Mouse (Mus musculus) thymus, postnatal 4 days (tissue): Measurements from ENCODE around the gene Gm5089.
A peak's percentile ranks its signal among the peaks of the same experiment; 100 is the strongest.

Source experiments
- DNase-seq: peaks from one replicate; pipeline ENCODE4 v3.0.0; 2021

Gene Gm5089

DNA sequence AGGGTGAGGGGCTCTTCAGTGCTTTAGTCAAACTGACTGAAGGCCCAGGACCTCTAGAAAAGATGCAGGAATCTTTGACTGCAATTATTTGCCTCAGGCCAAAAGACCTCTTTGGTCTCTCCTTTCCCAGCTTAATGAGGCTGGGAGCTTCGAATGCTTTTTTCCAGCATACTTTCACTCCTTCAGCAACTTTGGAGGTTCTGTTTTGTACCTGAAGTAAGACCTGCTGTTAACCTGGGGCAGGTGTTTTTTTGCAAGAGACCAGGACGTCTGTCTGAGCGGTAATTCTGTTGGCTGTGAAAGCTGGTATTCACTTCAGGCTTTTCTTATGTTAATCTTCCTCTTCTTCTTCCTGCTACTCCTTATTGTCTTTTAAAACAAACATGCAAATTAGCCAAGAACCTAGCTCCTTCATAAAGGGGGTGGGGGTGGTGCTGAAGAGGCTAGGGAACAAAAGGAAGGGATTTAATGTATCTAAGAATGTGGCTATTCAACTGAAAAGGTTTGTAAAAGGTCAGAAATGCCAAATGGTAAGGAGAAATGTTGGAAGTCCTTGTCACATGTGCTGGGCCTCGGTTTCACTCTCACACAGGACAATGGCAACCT is 34.6 kb downstream of the Gm5089 start:
- no peak for DNase-seq

DNA sequence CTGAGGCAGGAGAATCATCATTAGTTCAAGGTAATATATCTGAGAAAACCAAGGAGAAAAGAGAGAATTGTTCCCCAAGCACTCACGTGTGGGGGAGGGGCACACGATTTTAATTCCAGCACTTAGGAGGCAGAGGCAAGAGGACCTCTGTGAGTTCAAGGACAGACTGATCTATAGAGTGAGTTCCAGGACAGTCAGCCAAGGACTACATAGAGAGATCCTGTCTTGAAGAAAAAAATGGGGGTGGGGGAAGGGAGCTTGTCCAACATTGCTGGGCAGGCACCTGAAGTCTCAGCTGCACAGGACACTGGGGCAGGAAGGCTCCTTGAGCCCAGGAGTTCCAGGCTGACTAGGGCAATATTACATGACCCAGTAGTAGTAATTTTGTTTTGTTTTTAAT is 36.1 kb downstream of the Gm5089 start:
- no peak for DNase-seq

DNA sequence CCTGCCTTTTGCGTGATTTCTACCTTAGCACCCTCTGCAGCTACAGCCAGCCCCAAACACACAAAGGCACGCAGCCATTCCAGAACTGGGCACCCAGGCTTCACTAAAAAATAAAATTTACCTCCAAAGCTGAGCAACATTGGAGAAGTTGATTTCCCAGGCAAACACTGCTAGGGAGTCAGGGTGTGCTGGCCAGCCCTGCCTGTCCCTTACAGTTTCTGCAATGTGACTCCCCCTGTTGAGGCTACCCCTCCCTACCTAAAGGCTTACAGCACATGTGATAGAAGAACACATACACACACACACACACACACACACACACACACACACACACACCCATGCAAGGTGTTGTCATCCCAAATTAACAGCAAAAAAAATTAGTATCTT is 37.4 kb downstream of the Gm5089 start:
- DNase-seq = no peak

DNA sequence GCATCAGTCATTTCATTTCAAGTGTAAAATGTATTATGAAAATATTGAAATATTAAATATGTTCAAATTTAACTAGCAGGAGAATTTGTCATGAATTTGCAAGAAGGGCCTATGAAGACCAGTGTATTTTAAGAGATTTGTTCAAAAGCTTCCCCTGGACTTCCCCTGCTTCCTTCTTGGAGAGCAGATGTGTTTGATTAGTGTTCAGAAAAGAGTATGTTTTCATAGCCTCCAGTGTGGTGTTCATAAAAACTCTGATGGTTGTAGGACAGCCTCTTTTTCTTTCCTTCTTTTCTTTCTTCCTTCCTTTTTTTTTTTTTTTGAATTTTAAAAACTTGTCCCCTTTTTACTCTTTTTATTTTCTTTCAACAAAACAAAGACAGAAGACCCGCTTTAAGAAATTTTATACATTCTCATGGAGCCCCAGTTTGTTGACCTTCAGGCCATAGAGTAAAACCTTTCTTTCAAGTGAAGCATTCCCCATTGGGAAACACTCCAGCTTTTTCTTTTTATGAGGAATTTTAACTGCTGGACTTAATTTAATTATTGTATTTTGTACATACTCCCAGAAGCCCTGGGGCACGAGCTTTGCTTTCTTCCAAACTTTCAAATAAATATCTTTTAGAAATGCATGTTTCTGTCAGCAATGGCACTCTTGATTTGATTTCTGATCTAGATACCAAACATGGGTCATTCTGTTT is 37.9 kb downstream of the Gm5089 start:
- DNase-seq = no peak

DNA sequence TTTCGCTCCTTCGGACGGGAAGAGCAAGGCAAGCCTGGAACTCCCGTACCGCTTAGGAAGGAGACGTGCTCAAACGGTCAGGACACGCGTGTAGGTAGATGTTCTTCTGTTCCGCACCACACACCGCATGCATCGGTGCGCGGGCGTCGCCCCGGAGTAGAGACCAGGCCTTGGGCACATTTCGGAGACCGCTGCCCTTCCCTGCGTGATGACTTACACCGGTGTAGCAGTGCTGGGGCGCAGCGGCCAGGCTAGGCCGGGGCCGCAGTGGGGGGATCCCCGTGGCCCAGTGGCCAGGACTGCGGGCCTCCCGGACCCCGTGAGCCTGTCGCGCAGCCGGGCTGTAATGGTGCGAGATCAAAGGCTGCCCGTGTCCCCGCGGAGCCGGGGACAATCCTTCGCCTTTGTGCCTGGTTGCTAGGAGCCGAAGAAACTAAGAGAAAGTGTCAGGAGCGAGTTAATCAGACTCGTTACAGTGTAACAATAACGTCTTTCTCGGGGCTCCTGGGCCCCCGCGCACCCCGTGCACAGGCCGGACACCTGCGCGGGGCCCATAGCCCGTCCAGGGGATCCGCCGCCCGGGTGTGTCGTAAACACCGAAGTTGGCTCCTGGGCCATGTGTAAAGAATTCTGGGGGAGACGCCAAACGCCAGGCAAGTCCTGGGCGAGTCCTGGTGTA is 44.2 kb downstream of the Gm5089 start:
- DNase-seq = peak; percentile 11

DNA sequence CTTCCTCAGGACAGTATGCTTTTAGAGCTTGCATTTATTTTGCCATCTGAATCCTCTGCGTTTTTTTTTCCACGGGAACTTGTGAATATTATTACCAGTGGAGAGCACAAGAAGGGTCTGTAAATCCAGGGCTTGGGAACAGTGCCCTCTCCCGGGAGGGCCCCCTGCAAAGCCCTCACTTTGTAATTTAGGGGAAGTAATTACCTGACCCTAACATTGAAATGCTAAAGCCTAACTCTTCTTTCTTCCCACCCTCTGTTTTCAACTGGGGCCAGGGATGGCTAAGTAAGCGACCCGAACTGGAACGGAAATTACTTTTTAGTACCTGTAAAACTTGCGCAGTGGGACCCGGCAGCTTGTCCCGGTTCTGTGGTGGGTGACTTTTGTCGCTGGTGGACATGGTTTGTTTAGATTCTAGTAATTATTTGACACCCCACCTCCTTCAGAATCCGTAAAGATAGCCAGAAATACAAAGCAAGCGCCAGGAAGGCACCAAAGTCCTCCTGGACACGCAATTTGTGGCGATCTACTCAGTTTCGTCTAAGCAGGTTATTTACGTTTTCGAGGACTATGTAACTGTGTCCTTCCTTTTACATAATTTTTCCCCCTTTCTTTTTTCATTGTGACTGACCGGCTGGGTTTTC is 44.9 kb downstream of the Gm5089 start:
- no peak for DNase-seq

DNA sequence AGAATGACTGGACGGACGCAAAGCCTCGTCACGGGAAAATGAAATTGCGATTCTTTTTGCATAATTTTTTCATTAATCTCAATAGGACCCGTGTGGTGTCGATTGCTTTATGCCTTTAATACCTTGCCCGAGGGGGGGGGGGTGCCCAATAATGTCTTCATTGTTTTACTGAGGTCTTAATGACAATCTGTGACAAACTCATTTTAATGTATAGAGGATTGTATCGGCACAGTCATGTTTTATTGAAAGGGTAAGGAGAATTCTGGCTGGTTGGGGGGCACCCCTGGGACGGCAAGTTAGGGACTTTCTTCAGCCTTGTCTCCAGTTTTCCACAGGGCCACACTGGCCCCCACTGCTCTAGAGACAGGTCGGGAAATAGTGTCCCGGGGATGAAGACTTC is 45.7 kb downstream of the Gm5089 start:
- DNase-seq = no peak

DNA sequence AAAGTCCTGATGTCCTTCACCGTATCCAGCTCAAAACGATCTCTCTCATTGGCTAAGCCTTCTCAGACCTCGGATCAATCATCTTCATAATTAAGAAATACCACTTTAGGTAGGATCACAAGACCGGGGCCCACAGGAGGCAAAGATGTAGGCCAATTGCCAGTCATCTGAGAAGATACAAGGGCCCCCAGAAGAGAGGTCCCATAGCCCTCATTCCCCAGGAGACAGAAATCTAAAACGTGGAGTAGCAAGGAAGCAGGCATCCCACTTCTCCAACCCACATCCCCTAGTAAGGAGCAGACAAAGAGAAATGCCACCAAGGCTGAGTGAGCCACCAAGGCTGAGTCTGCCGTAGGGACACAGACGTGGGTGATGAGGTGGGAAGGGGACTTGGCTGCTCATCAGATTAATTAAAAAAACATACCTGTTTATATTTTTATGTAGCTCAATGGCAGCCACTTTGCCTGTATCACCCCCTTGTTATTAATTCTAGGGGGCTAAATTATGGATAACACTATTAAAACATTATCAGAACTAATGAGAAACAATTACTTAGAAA is 46.2 kb downstream of the Gm5089 start:
- DNase-seq = no peak

DNA sequence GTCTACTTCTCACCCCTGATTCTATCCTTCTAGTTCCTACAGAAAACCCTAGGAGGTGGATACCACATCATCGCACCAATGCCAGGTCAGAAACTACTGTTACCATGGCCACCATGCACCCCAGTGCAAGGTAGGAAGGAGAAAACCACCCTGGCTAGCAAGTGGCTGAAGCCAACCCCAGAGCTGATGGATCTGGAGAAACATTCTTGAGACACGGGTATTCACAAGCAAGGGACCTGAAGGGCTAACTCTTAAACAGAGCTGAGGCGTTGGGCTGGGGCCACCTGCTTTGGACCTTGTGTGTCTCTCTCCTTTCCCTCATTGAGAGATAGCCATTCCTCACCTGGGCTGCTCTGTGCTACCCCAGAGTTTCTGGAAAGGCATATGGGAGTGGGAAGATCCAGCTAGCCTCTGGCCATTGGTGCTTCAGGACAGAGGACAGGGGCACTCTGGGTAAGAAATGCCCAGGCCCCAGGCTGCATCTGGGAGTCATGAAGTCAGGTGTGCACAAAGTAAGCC is 47.4 kb downstream of the Gm5089 start:
- DNase-seq = no peak

DNA sequence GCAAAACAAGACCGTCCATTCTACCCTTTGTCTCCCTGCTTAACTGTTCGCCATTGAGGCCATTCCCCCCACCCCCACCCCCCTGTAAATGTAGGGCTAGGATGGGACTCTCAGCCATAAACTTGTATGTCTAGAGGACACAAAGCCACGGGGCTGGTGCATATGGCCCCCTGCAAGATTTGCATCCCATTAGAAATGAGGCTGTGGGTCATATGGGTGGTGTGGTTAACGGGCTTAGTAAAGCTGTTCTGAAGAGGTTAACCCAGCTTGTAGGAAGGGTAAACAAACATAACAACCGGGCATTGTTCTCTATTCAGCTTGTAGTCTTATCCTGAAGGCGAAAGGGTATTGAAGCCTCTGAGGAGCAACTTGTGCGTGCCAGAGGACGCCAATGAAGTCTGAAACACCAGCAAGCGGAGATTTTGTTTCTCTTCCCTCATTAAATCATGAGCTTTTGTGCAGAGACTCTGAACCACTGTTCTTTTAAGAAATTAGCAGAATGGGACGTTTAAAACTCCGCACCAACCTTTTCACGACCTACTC is 48.1 kb downstream of the Gm5089 start:
- DNase-seq = no peak

DNA sequence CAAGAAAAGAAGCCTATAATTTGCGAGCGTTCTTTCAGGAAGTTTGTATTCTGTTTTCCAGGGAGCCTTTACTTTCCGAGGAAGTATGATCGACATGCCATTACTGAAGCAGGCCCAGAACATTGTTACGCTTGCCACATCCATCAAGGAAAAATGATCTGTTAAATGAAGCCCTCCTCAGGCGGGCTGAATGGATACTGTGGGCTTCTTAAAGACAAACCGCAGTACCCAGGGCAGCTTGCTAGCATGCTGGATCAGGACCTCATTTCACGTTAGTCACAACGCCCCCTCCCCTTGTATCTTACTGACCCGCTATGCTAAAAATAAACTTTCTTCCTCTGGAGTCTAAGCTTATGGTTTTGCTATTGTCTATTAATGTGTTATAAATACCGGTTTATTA is 49.0 kb downstream of the Gm5089 start:
- DNase-seq = no peak

DNA sequence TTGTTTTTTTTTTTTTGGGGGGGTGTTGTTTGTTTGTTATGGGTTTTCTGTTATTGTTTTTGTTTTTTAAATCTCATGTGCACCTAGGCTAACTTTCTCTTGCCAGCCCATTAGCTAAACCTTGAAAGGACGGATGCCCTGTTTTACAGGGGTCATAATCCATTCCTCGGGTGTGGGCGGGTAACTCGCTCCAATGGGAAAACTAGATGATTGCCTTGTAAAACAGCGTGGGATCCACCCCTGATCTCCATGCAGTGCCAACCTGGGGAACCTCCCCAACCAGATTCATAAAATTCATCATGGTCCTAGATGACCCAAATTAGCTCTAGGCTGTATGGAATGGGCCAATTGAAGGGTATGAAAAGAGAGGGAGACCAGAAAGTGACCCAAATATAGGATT is 51.0 kb downstream of the Gm5089 start:
- no peak for DNase-seq

DNA sequence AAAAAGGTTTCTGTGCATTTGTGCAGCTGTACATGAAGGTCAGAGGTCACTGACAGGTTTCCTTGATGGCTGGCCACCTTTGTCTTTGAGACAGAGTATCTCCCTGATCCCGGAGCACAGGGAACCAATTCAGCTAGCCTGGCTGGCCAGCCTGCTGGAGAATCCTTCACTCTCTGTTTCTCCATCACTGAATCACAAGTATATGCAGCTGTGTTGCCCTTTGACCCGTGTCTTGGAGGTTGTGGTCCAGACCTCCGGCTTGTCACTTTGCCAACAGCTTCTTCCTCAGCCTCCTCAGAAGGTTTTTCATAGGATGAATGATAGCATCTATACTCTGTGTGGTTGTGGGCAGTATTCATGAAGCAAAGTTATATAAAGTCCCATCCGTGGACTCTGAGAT is 52.2 kb downstream of the Gm5089 start:
- no peak for DNase-seq

DNA sequence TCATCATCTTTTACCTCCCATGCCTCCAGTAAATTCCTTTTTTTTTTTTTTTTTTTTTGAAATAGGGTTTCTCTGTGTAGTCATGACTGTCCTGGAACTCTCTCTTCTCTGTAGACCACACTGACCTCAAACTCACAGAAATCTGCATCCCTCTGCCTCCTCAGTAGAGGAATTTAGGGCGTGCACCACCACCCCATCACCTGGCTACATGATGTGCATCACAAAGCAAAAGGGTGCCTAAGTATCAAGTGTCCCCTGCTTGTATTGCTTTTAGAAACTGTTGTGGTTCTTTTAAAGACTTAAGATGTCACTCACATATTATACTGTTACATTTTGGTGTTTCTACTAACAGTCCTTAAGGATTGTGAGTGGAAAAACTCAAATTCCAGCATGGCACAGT is 57.8 kb downstream of the Gm5089 start:
- no peak for DNase-seq

DNA sequence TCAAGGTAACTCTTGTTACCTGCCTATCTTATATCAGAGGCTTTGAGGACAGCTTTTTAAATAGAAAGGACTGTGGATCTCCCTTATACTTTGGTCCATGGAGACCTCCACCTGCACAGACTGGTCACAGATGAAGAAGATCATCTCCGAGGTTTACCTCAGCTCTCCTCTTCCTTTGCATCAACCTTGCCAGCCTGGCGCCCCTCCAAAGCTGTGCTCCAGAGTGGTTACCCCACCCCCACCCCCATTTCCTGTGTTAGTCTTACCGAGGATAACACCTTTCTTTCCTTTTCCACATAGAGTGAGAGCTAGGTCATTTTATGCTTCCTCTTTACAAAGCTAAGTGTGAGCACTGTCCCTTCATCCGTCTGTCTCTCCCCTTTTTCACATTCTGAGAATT is 60.0 kb downstream of the Gm5089 start:
- peak; percentile 22 for DNase-seq

DNA sequence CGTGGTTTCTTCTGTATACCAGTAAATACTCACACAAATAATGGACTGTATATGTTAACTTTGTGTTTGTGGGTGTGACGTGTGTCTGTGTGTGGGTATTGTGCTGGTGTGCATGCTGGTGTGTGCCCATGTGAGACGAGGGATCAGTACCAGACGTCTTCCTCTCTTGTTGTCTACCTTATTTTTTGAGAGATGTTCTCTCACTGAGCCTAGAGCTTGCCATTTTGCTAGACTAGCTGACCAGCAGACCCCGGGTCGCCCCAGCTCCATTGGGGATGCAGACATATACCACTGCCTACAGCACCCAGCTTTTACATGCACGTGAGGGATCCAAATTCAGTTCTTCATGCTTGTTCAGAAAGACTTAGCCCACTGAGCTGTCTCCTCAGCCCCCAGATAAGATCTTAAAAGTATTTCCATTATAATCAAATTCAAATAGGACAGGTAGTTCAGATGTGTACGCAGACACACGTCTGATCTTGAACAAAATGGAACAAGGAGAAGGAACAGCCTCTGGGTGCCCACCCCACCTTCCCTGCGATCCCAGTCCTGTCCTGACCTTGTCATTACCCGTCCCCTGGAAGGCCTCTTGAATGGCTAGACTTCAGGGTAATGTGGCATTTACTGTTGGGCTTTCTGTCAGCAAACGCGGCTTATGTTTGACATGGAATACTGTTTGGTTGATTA is 61.1 kb downstream of the Gm5089 start:
- no peak for DNase-seq

DNA sequence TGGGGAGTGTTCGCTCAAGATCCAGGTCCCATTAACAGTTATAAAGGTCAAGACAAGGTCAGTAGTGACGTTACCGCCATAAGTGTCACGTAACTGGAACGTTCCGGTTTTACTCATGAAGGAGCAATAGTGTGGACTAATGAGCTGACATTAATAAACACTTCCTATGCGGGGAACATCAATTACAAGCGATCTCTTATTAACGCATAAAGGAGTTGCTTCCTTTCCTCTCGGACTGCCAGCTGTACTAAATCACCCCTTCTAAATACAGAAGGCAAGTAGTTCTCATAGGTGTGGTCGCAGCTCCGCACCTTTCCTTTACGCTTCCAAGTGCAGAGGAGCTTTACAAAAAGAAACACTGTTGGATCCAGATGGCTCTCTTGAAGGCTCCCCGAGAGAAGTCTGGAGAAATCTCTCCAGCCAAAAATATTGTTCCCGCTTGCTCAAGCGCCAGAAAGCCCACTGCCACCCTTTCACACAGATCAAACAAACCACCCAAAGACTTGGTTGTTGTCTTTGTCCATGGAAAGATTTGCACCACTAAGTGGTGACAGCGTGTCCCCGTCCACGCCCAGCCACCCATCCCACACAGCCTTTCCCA is 62.4 kb downstream of the Gm5089 start:
- DNase-seq = no peak

DNA sequence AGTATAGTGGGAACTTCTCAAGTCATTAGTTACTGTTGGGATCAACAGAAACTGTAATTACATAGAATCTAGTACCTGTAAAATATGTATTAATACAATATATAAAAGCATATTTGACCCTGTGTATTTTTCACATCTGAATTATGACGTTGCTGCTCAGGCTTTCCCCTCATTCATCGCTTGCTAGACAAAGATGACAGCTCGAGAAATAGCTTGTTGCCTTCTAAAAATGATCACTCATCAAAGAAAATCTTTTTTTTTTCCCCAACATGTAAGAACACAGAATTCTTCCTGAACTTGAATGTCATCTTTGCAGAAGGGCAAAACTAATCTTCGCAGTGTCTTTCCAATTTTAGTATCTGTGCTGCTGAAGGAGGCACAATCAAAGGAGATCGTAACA is 63.1 kb downstream of the Gm5089 start:
- DNase-seq = no peak

DNA sequence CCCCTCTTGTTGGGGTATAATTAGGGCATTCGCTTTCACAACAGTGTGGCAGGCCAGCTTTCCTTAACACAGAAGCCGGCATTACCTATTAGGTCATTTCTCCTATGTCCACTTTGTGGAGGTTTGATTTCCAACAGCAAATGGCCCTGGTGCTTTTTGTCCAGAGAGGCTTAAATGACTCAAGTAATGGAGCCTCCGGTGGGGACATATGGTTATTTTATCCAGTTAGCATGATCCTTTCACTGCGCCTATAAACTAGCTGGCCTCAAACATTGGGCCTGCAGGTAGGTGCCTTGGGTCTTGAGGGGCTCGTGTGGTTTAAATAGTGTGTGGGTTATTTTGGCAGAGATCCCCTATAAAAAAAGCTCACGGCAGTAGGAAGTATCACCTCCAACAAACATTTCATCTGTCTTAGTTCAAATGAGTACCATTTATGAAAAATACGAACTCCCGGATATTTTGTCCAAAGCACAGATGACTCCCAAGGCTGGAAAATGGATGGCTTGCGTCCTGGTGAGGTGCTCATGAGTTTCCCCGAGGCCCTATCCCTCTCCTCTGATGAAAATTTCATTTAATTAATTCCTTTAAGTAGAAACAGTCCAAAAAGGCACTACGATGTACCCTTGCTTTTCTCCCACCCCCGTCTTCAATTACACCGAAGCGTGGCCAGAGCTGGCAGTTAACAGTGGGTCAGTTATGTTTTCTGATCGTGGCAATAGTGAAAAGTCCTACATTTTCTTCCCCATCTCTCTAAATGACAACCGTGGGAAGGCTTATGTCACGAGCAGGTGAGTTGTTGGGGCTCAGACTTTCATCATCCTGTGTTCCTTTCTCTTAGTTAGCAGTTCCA is 64.4 kb downstream of the Gm5089 start:
- no peak for DNase-seq

DNA sequence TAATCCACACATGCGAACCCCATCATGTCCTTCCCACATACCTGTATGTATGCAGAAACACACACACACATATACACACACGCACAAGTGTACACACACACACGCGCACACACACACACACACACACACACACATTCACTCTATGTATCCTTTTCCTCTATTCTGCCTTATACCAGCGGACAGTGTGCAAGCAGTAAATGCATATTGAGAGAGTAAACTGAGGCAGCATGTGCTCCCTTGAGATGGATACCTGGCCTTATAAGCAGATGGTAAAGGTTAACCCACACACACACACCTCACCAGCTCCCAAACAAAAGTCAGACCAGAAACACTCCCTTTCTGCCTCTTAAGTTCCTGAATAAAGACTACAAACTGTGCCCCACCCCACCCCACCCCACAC is 65.2 kb downstream of the Gm5089 start:
- DNase-seq = no peak

DNA sequence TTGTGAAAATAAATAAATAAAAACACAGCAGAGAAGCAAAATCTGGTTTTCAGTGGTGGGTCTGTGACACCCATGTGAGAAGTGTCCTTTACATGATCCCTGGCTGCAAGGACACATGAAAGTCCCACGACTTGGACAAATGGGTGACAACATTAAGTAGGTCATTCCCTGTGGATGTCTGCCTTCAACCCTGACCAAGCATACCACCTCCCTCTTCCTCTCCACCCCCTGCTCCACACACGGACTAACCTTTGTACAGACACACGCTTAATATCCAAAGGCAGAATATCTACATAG is 65.7 kb downstream of the Gm5089 start:
- DNase-seq = no peak
